Mouse (Mus musculus) intestine, embryonic 14.5 days (tissue): ENCODE measurements around the gene Prrg2. TPM values are rescaled to one million over a fixed set of nuclear protein-coding genes. Genes with fewer than 3 reads are reported as not detected.

ENCODE experiments used
- ATAC-seq: fragments of 200-750 bp; cut with Nextera tagmentation; replicated peaks from 2 replicates; pipeline ENCODE4 v1.8.0; 2017; ENCODE audit warnings: low read depth, moderate number of reproducible peaks, moderate TSS enrichment, moderate library complexity; ENCODE audit not compliant: low FRiP score, low TSS enrichment
- DNase-seq: peaks from one replicate; pipeline ENCODE4 v3.0.0-alpha.2; 2018; ENCODE audit warnings: low spot score
- H3K27ac ChIP-seq: fragments of 300-500 bp; sonication (generic); 2 replicates; pipeline ENCODE4 v1.5.1; 2014; ENCODE audit warnings: low read depth, mild to moderate bottlenecking, control low read depth
- H3K27me3 ChIP-seq: fragments of 300-500 bp; sonication (generic); replicated peaks from 2 replicates; pipeline ENCODE4 v1.6.1; 2014; ENCODE audit warnings: low read length, control low read depth; ENCODE audit not compliant: control insufficient read depth, insufficient read depth
- H3K36me3 ChIP-seq: fragments of 300-500 bp; sonication (generic); 2 replicates; pipeline ENCODE4 v1.6.1; 2014; ENCODE audit warnings: low read length, control low read depth; ENCODE audit not compliant: control insufficient read depth, insufficient read depth
- H3K4me1 ChIP-seq: fragments of 300-500 bp; sonication (generic); replicated peaks from 2 replicates; pipeline ENCODE4 v1.6.1; 2014; ENCODE audit warnings: low read length, control low read depth, mixed read lengths; ENCODE audit not compliant: control insufficient read depth, insufficient read depth
- H3K4me2 ChIP-seq: fragments of 300-500 bp; sonication (generic); 2 replicates; pipeline ENCODE4 v1.6.1; 2014; ENCODE audit warnings: low read length
- H3K4me3 ChIP-seq: fragments of 300-500 bp; sonication (generic); 2 replicates; pipeline ENCODE4 v1.5.1; 2014; ENCODE audit warnings: low read depth, low read length, control low read depth, mixed read lengths
- H3K9ac ChIP-seq: fragments of 300-500 bp; sonication (generic); 2 replicates; pipeline ENCODE4 v1.6.1; 2014; ENCODE audit warnings: mild to moderate bottlenecking, low read length
- H3K9me3 ChIP-seq: fragments of 300-500 bp; sonication (generic); 2 replicates; pipeline ENCODE4 v1.6.1; 2016; ENCODE audit warnings: low read length, control low read depth; ENCODE audit not compliant: control insufficient read depth
- WGBS: fragments of 180-500 bp; shearing (Covaris S2); extraction: QIAGEN DNeasy Blood & Tissue Kit; methylation state at CpG from one replicate; pipeline ENCODE4 v1.1.7; 2014; 5-methylcytosine and 5-hydroxymethylcytosine counted together
- polyA plus RNA-seq: library from polyadenylated mRNA; unstranded; fragments of >200 nt; fragmentation: Nextera tagmentation; extraction: Ambion mirVana; gene quantifications from 2 replicates; pipeline ENCODE4 v1.2.1, GENCODE M21; 2014

Prrg2 gene
- polyA plus RNA-seq, 1 experiment from 2014 or later = 24.0 TPM

DNA sequence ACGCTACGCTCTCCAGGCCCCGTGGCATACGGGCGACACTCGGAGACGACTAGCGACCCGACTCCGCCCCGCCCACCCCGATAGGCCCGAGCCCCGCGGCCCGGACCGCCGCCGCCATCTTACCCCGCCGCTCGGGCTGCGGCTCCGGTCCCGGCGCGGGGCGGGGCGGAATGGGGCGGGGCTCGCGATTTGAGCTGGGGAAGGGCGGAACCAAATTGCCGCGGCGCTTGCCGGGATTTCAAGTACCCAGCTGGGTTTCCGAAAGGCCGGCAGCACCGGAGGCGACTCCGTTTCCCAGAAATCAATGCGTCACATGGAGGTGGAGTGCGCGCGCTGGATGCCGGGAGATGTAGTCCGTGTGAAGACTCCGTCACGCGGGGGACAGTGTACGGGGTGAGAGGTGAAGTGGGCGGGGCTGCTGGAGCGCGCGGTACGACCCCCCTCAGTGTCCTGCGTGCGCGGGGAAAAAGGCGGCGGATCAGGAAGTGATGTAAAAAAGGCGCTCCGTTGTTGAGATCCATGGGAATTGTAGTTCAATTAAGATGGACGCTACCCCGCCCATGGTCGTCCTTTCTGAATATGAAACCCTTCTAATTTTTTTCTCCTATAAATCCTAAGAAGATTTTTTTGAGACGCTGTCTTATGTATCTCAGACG lies 46.4 kb downstream of the Prrg2 start, which contains the start of gene Scaf1:
Scaf1 (minus strand) TSS at position 407 of the 656 bp plus-strand sequence.
- H3K9me3 ChIP-seq = no peaks in the 10 kb centered on the region
- H3K4me1 ChIP-seq = peaks cover 18% of the 10 kb centered on the region

DNA sequence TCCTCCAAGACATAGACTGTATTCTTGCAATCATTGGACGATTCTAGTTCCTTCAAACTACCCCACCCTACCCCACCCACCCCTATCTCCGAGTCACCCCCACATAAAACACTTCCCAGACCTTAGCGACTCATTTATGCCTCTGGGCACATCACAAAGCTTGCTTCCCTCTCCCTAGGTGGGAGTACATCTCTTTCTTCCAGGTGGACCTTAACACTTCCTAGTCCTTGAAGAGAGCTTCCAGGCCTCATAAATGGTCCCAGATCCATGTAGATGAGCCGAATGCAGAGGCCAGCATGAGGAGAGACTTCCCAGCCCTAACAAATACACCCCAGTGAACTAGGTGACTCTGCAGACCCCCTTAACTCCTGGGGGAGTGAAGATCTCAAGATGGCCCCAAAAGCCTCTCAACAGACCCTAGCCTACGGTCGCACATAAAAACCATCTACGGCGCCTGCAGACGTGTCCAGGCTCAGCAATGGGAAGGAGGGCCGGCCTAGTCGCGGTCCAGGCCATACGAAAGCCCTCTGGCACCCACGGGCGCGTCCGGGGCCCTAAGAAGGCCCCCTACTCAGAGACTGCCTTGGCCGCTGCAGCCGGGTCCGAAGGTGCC lies 47.0 kb downstream of the Prrg2 start:
- no peak for ATAC-seq

More for the DNA sequence above, 46.4 kb downstream of the Prrg2 start, which contains the start of gene Scaf1:
- H3K9ac ChIP-seq = peak within 1 kb of the TSS; percentile 96
- peak within 1 kb of the TSS; percentile 64 for H3K4me2 ChIP-seq
- peaks cover 30% of the 10 kb centered on the region for H3K36me3 ChIP-seq
- H3K4me3 ChIP-seq = peak within 1 kb of the TSS; percentile 99
- H3K27ac ChIP-seq = peak within 1 kb of the TSS; percentile 95
- under 1% methylated on average over 69 of the region's 69 CpGs for WGBS
- DNase-seq (peak; percentile 98), ATAC-seq (peak; percentile 81)
- H3K27me3 ChIP-seq = no peaks in the 10 kb centered on the region

DNA sequence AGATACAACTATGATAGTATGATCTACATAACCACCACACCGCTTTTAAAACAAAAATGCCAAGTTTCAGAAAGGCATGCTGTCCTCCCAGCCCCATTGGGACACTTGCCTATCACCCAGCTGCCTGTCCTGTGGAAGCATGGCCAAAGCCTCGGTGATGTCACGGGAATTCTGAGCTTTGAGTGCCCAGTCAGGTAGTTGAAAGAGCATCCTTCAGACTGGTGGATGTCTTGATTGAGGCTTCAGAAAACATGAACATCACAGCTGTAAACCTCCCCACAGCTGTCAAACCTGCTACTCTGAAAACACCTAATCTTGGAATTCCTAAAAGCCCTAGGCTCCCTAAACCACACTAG lies 48.4 kb downstream of the Prrg2 start:
- H3K4me1 ChIP-seq = peaks cover 16% of the 10 kb centered on the region
- H3K27me3 ChIP-seq = no peaks in the 10 kb centered on the region
- peaks cover 49% of the 10 kb centered on the region for H3K36me3 ChIP-seq
- H3K27ac ChIP-seq = no peak overlapping the region
- H3K4me3 ChIP-seq = no peak overlapping the region
- no peak for DNase-seq
- H3K9me3 ChIP-seq = no peaks in the 10 kb centered on the region
- no peak overlapping the region for H3K4me2 ChIP-seq
- no peak overlapping the region for H3K9ac ChIP-seq
- WGBS = 93% methylated on average over 3 of the region's 3 CpGs
- ATAC-seq = no peak

More for the DNA sequence above, 47.0 kb downstream of the Prrg2 start:
- Histone ChIP-seq H3K27ac (peak overlapping the region; percentile 95), H3K9ac (peak overlapping the region; percentile 96), H3K27me3 (no peaks in the 10 kb centered on the region), H3K4me2 (peak overlapping the region; percentile 64), H3K9me3 (no peaks in the 10 kb centered on the region), H3K4me3 (peak overlapping the region; percentile 99), H3K36me3 (peaks cover 35% of the 10 kb centered on the region), H3K4me1 (peaks cover 18% of the 10 kb centered on the region)
- no peak for DNase-seq
- WGBS = 1% methylated on average over 20 of the region's 20 CpGs

DNA sequence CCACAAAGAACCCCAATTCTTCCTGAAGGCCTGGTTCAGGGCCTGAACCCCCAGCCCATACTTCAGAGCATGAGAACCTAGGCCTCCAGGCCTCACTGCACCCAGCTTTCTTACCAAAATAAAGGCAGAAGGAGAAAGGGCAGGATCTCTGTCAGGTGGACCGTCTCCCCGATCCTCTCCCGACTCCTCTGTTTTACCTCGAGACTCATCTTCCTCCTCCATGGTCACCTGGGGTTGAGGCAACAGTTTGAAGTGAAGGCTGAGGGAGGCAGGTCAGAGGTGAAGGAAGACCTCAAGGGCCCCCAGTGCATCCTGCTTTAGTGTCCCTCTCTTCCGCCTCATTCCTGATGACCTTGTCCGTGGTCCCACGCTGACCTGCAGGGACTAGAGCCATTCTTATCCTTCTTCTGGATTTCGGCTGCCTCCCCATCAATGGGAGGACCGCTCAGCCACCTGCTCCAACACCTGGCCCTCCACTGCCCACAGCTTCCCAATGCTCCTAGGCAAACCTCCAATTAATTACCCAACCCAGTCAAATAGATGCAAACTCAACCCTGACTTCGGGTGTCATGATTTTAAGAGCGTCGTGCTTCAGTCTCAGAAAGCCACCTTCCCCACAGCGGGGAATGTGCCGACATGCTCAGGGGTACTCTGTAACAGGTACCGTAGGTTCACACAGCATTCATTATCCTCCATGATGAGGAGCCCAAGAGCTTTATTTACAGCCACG lies 48.9 kb downstream of the Prrg2 start:
- H3K4me2 ChIP-seq = no peak overlapping the region
- H3K27ac ChIP-seq = no peak overlapping the region
- H3K36me3 ChIP-seq = peaks cover 53% of the 10 kb centered on the region
- H3K9ac ChIP-seq = no peak overlapping the region
- H3K4me3 ChIP-seq = no peak overlapping the region
- no peaks in the 10 kb centered on the region for H3K9me3 ChIP-seq
- no peaks in the 10 kb centered on the region for H3K27me3 ChIP-seq
- 94% methylated on average over 16 of the region's 16 CpGs for WGBS
- H3K4me1 ChIP-seq = peaks cover 11% of the 10 kb centered on the region
- DNase-seq (no peak), ATAC-seq (no peak)

DNA sequence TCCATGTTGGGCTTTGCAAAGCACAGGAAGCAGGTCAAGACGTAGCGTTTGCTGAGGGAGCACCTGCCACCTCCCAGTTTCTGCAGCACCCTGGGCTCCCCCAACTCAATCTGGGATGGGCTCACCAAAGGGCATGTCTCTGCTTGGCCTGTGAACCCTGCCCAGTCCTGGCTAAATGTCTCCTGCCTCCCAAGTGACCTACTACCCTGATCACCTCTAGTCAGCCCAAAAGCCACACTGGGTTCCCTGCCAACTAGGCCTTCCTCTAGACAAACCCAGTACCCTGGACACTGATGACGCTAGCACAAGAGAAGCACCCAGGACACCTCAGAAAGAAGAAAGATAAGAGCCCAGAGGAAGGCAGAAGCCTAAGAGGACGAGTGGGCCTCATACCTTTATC lies 49.7 kb downstream of the Prrg2 start:
- Histone ChIP-seq H3K4me3 (no peak overlapping the region), H3K4me1 (peaks cover 6% of the 10 kb centered on the region), H3K4me2 (no peak overlapping the region), H3K9me3 (no peaks in the 10 kb centered on the region), H3K9ac (no peak overlapping the region), H3K36me3 (peaks cover 60% of the 10 kb centered on the region), H3K27ac (no peak overlapping the region), H3K27me3 (no peaks in the 10 kb centered on the region)
- DNase-seq = no peak
- no peak for ATAC-seq
- 82% methylated on average over 4 of the region's 4 CpGs for WGBS

DNA sequence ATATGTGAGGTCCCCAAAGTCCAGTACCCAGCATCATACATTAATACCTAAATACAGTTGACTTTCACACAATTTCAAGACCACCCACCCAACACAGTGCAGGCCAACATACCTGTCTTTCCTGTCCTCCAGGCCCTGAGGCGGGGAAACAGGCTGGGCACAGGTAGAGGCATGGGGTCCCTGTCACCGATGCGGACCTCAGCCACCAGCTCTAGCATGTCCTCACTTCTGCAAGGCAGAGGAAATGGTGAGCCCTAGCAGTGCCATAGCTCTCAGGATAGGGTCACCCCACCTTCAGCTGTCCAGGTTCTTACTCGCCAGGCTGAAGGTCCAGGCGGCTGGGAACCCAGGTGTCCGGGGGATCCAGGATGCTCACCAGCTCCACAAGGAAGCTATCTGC lies 50.5 kb downstream of the Prrg2 start:
- 97% methylated on average over 6 of the region's 6 CpGs for WGBS
- peaks cover 69% of the 10 kb centered on the region for H3K36me3 ChIP-seq
- no peak overlapping the region for H3K4me3 ChIP-seq

DNA sequence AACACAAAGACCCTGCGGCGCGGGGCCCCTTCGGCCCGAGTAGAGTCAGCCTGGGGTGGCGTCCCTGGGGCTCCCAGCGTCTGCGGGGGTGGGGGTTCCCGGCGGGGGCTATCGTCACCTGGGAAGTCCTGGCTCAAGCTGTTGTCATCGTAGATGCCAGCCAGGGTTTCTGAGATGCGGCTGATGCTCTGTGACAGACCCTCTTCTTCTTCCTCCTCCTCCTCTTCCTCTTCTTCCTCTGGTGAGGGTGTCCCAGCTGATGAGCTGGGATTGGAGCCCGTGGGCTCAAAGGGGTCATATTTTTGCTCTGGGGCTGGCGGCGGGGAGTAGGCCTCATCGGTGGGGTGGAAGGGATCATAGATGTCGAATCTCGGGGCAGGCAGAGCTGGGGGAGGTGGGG lies 54.1 kb downstream of the Prrg2 start:
- H3K36me3 ChIP-seq = peaks cover 97% of the 10 kb centered on the region
- DNase-seq = no peak

More for the DNA sequence above, 50.5 kb downstream of the Prrg2 start:
- Histone ChIP-seq H3K4me1 (peaks cover 6% of the 10 kb centered on the region), H3K9me3 (no peaks in the 10 kb centered on the region), H3K27ac (no peak overlapping the region), H3K4me2 (no peak overlapping the region), H3K9ac (no peak overlapping the region), H3K27me3 (no peaks in the 10 kb centered on the region)
- ATAC-seq = no peak
- no peak for DNase-seq

DNA sequence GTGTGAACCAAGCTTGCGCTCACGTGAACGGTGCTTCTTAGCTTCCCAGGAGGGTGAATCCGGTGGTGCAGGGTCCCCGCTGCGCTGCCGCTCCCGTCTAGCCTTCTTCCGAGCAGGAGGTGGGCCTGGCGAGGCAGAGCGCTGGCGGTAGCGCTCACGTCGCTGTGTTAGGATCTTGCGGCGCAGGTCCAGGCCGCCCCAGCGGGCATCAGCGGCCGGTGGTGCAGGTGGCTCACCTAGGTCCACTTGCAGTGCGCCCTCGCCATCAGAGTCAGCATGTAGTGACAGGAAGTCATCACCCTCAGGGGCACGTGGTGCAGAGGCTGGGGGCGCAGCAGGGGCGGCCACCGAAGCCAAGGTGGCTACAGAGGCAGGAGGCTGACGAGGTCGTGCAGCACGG lies 54.6 kb downstream of the Prrg2 start:
- WGBS = 95% methylated on average over 30 of the region's 30 CpGs
- ATAC-seq = no peak
- H3K4me3 ChIP-seq = no peak overlapping the region

More for the DNA sequence above, 54.1 kb downstream of the Prrg2 start:
- H3K4me1 ChIP-seq = no peaks in the 10 kb centered on the region
- no peak overlapping the region for H3K4me2 ChIP-seq
- no peak for ATAC-seq
- no peaks in the 10 kb centered on the region for H3K9me3 ChIP-seq
- no peak overlapping the region for H3K4me3 ChIP-seq
- no peak overlapping the region for H3K9ac ChIP-seq
- H3K27me3 ChIP-seq = no peaks in the 10 kb centered on the region
- 97% methylated on average over 19 of the region's 19 CpGs for WGBS
- H3K27ac ChIP-seq = no peak overlapping the region

More for the DNA sequence above, 54.6 kb downstream of the Prrg2 start:
- no peak for DNase-seq
- H3K9me3 ChIP-seq = no peaks in the 10 kb centered on the region
- no peak overlapping the region for H3K4me2 ChIP-seq
- H3K27me3 ChIP-seq = no peaks in the 10 kb centered on the region
- H3K4me1 ChIP-seq = no peaks in the 10 kb centered on the region
- no peak overlapping the region for H3K27ac ChIP-seq
- no peak overlapping the region for H3K9ac ChIP-seq
- peaks cover 97% of the 10 kb centered on the region for H3K36me3 ChIP-seq
